Mouse (Mus musculus) C2C12 (cell line): ENCODE measurements at regions not wholly inside any gene's neighbourhood (a gene's known extent, or its start where the extent isn't known, plus 50 kb on each side); places are given as distances from the start of the nearest gene placed in this dataset.

Experiments
- CTCF ChIP-seq: IDR thresholded peaks from one replicate; pipeline ENCODE4 v1.5.1; 2011; ENCODE audit not compliant: control insufficient read depth, insufficient read depth, insufficient read length
- MAX ChIP-seq: IDR thresholded peaks from one replicate; pipeline ENCODE4 v1.6.1; 2011; ENCODE audit warnings: mild to moderate bottlenecking, control low read depth
- MYOG ChIP-seq: IDR thresholded peaks from one replicate; pipeline ENCODE4 v1.6.1; 2011; ENCODE audit not compliant: control insufficient read depth, insufficient read length; ENCODE audit errors: extremely low read depth
- USF1 ChIP-seq: IDR thresholded peaks from one replicate; pipeline ENCODE4 v1.6.1; 2011; ENCODE audit warnings: low read depth, mild to moderate bottlenecking, control low read depth, moderate library complexity

DNA sequence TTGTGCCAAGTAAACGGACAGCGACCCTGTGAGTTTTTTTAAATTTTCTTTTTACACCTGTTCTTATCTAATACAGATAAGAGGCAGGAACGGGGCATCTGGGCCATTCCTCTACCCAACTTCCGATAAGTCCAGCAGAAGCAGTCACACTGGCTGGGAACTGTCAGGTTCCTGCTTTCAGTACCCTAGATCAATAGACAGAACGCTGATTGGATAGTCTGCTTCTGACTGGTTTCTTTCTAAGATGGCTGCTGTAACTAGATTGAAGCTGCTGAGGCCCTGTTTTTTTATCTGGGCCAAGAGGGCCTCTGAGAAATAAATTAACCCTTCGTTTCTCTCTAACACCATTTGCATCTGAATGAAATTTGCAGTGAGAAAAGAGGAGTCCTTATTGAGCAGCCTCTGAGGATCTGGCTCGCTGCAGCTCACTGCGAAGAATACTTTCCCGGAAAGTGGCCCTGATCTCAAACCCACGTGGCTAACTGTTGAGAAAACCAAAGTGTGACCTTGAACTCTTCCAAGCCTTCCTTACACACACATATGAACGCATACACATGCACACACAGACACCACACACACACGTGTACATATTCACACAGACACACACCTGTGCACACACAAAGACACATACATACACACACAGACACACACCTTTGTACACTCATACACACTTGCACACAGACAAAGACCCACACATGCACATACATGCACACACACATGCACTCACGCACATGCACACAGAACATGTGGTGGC lies 253.8 kb downstream of the Irs2 start:
- TF ChIP-seq CTCF: no peak
- TF ChIP-seq USF1: no peak
- TF ChIP-seq MAX: no peak
- TF ChIP-seq MYOG: no peak
